Mouse (Mus musculus): ENCODE results near the gene Wnt9a.

GRCm38 (mm10) chr11:59313029-59313811, 6.5 kb downstream of the Wnt9a start:
- TF ChIP-seq EP300 (IDR thresholded peaks at IDR 0.05; ENCODE audit: low read depth) (no peak), CTCF (IDR thresholded peaks at IDR 0.05; ENCODE audit: low read depth) (no peak)

Measured in heart, postnatal 0 days (tissue).